Mouse (Mus musculus) megakaryocyte, embryonic 14.5 days (primary cell): ENCODE results near the gene Lrrc3c.

Experiments
- FLI1 ChIP-seq: IDR thresholded peaks from 2 replicates; pipeline ENCODE4 v1.6.1; 2012; ENCODE audit warnings: low read length, inconsistent platforms, mixed read lengths
- GATA1 ChIP-seq: IDR thresholded peaks from 3 replicates; pipeline ENCODE4 v1.6.1; 2012; ENCODE audit warnings: mixed read lengths, low read length, inconsistent platforms, borderline replicate concordance

DNA sequence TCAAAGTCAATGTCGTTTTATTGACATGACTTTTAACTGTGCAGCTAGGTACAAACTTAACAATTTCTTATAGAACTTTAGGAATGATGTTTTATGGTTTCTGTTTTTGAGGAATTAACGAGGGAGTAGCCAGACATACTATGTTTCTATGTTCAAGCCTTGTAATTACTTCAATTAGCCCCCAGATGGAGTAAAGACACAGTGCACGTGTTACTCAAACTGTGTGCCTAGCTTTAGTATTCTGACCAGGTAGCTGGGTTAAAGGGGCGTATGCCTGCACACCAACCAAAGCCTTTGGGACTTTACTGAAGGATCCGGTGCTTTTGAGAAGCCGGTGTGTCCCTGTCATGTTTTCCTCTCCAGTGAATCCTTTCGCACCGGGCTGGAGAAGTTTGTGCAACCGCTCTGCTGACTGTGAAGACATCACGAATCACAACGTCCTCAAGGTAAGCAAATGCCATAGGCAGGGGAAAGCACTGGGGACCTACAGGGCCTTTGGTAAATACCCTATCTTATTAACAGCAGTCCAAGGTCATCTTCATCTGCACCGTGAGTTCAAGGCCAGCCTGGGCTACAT, 42.9 kb upstream of the Lrrc3c start:
- TF ChIP-seq GATA1 (no peak), FLI1 (no peak)
